21 mouse cellular contexts compared by ENCODE assay signal in genomic region chr12:41325756-41326155, GRCm38 (mm10).
DNase-seq lines count a peak whose midpoint lies in the region; ATAC-seq and TF ChIP-seq lines count a peak whose summit lies in the region.
"Had no signal": no experiment of that assay in that cellular context is flagged by ENCODE, and none has a peak within 500 bp of the region (broad histone marks: within the 10 kb centered on the region; RNA-seq: fewer than 3 reads in every experiment).

No protein-coding gene starts in this region.

- H3K27me3 ChIP-seq in intestine, postnatal 0 days (replicated peaks; ENCODE audit: control insufficient read depth, insufficient read depth, low read length): no peaks in the 10 kb centered on the region
- H3K27me3 ChIP-seq: embryonic facial prominence, embryonic 13.5 days; midbrain, embryonic 12.5 days; neural tube, embryonic 13.5 days; Patski had no signal

- peak; percentile 50 for DNase-seq in 416B (ENCODE audit: low read depth)
- DNase-seq in CD4-positive, CD25-positive, alpha-beta regulatory T cell, adult 2 months (ENCODE audit: low read depth, low spot score): peak; percentile 5
- DNase-seq in R1 (ENCODE audit: low read depth, low spot score): peak; percentile 80
- no peak for DNase-seq in urinary bladder, postnatal 14 days (ENCODE audit: low spot score)
- DNase-seq in heart, adult 8-10 months (ENCODE audit: low spot score): no peak
- DNase-seq: cerebellum, postnatal 10 days; gastrocnemius, postnatal 25 days; kidney, adult 8-10 months; kidney, postnatal 25 days; left cerebral cortex, postnatal 4 days; lung, adult 2 months; spleen, adult 18-20 months had no signal

- no peaks in the 10 kb centered on the region for H3K4me1 ChIP-seq in intestine, postnatal 0 days (replicated peaks; ENCODE audit: control insufficient read depth, insufficient read depth, low read length)
- H3K4me1 ChIP-seq: embryonic facial prominence, embryonic 13.5 days; hindbrain, embryonic 10.5 days; midbrain, embryonic 12.5 days; neural tube, embryonic 13.5 days had no signal

- H3K36me3 ChIP-seq in intestine, postnatal 0 days (ENCODE audit: control insufficient read depth, insufficient read depth): no peaks in the 10 kb centered on the region
- H3K36me3 ChIP-seq: embryonic facial prominence, embryonic 13.5 days; hindbrain, embryonic 10.5 days; midbrain, embryonic 12.5 days; neural tube, embryonic 13.5 days had no signal

- no peak for TF ChIP-seq CTCF in intestine, postnatal 0 days (IDR thresholded peaks at IDR 0.05; ENCODE audit: low read depth)

- H3K4me3 ChIP-seq in intestine, postnatal 0 days (ENCODE audit: low read depth, low read length): no peak overlapping the region
- H3K4me3 ChIP-seq: embryonic facial prominence, embryonic 13.5 days; hindbrain, embryonic 10.5 days; left cerebral cortex, adult 2 months; midbrain, embryonic 12.5 days; neural tube, embryonic 13.5 days had no signal

- H3K9me3 ChIP-seq in intestine, postnatal 0 days (ENCODE audit: control insufficient read depth): no peaks in the 10 kb centered on the region
- H3K9me3 ChIP-seq: embryonic facial prominence, embryonic 13.5 days; hindbrain, embryonic 10.5 days; midbrain, embryonic 12.5 days; neural tube, embryonic 13.5 days had no signal

- H3K4me2 ChIP-seq in intestine, postnatal 0 days (replicated peaks; ENCODE audit: low read depth): no peak overlapping the region
- H3K4me2 ChIP-seq: embryonic facial prominence, embryonic 13.5 days; midbrain, embryonic 12.5 days; neural tube, embryonic 13.5 days had no signal

- peak; percentile 69 for ATAC-seq in inflammation-experienced regulatory T-cells, adult 6 months
- ATAC-seq in intestine, postnatal 0 days: no peak
- ATAC-seq: forebrain, embryonic 14.5 days; Patski had no signal

- H3K9ac ChIP-seq in intestine, postnatal 0 days (ENCODE audit: low read depth, low read length): no peak overlapping the region
- H3K9ac ChIP-seq: embryonic facial prominence, embryonic 13.5 days; midbrain, embryonic 12.5 days; neural tube, embryonic 13.5 days had no signal

- no peak overlapping the region for H3K27ac ChIP-seq in intestine, postnatal 0 days (ENCODE audit: low read depth, low read length)
- H3K27ac ChIP-seq: embryonic facial prominence, embryonic 13.5 days; hindbrain, embryonic 10.5 days; left cerebral cortex, adult 2 months; midbrain, embryonic 12.5 days; neural tube, embryonic 13.5 days had no signal

- 78% methylated on average over 2 of the region's 2 CpGs for WGBS in intestine, postnatal 0 days

Comparison
In these comparisons a context has a peak if more than half of its experiments do, and no peak if none do; other contexts are left out.
1. DNase-seq: peak in 416B (single experiment), CD4-positive, CD25-positive, alpha-beta regulatory T cell, adult 2 months (single experiment) and R1 (single experiment); none in urinary bladder, postnatal 14 days (single experiment) and heart, adult 8-10 months (single experiment).